Mouse (Mus musculus) myocyte (in vitro differentiated cells): ENCODE measurements around the gene Capn11. TPM values are rescaled to one million over a fixed set of nuclear protein-coding genes. Genes with fewer than 3 reads are reported as not detected.

ENCODE experiments used
- H3K27me3 ChIP-seq: one replicate; pipeline ENCODE4 v1.6.1; 2011; ENCODE audit not compliant: control insufficient read depth, insufficient read depth, insufficient read length
- H3K36me3 ChIP-seq: one replicate; pipeline ENCODE4 v1.6.1; 2011; ENCODE audit not compliant: control insufficient read depth, insufficient read depth
- H3K4me2 ChIP-seq: one replicate; pipeline ENCODE4 v1.6.1; 2011; ENCODE audit warnings: low read depth, control low read depth
- H3K4me3 ChIP-seq: one replicate; pipeline ENCODE4 v1.5.1; 2011; ENCODE audit warnings: mild to moderate bottlenecking, control low read depth, moderate library complexity
- H3K79me2 ChIP-seq: one replicate; pipeline ENCODE4 v1.6.1; 2011; ENCODE audit not compliant: control insufficient read depth, insufficient read depth
- H3ac ChIP-seq: one replicate; pipeline ENCODE4 v1.6.1; 2011; ENCODE audit not compliant: control insufficient read depth, insufficient read length
- CEBPB ChIP-seq: IDR thresholded peaks from 2 replicates; pipeline ENCODE4 v1.6.1; 2011; ENCODE audit warnings: mild to moderate bottlenecking, moderate library complexity; ENCODE audit not compliant: poor library complexity, insufficient read depth, severe bottlenecking
- E2F4 ChIP-seq: IDR thresholded peaks from one replicate; pipeline ENCODE4 v1.6.1; 2011; ENCODE audit warnings: mild to moderate bottlenecking, control low read depth, moderate library complexity; ENCODE audit not compliant: insufficient read depth
- MAX ChIP-seq: IDR thresholded peaks from one replicate; pipeline ENCODE4 v1.6.1; 2011; ENCODE audit warnings: low read depth, mild to moderate bottlenecking, control low read depth
- MYOD1 ChIP-seq, 3 experiments: IDR thresholded peaks; one replicate each; pipeline ENCODE4 v1.6.1; 2011; ENCODE audit warnings: control low read depth in 2 of 3, low read depth in 2 of 3, mild to moderate bottlenecking in 2 of 3, moderate library complexity in 1 of 3; ENCODE audit not compliant: insufficient read length in 2 of 3, control insufficient read depth in 1 of 3
- MYOG ChIP-seq, 3 experiments: IDR thresholded peaks; one replicate each; pipeline ENCODE4 v1.6.1; 2011; ENCODE audit warnings: control low read depth in 2 of 3, low read depth in 2 of 3, mild to moderate bottlenecking in 2 of 3; ENCODE audit not compliant: insufficient read length in 2 of 3, control insufficient read depth in 1 of 3, insufficient read depth in 1 of 3
- POLR2A ChIP-seq: IDR thresholded peaks from one replicate; pipeline ENCODE4 v1.6.1; 2011; ENCODE audit warnings: low read depth, mild to moderate bottlenecking, control low read depth, moderate library complexity; ENCODE audit not compliant: insufficient read length
- POLR2AphosphoS2 ChIP-seq: IDR thresholded peaks from one replicate; pipeline ENCODE4 v1.6.1; 2011; ENCODE audit warnings: low read depth, control low read depth; ENCODE audit not compliant: insufficient read length
- REST ChIP-seq: IDR thresholded peaks from one replicate; pipeline ENCODE4 v1.6.1; 2011; ENCODE audit warnings: mild to moderate bottlenecking, control low read depth, moderate library complexity; ENCODE audit not compliant: insufficient read depth, insufficient read length
- SRF ChIP-seq: IDR thresholded peaks from one replicate; pipeline ENCODE4 v1.6.1; 2011; ENCODE audit warnings: low read depth; ENCODE audit not compliant: control insufficient read depth, insufficient read length
- TCF12 ChIP-seq: IDR thresholded peaks from one replicate; pipeline ENCODE4 v1.6.1; 2011; ENCODE audit warnings: mild to moderate bottlenecking, control low read depth; ENCODE audit not compliant: poor library complexity, insufficient read depth, severe bottlenecking
- TCF3 ChIP-seq: IDR thresholded peaks from one replicate; pipeline ENCODE4 v1.6.1; 2011; ENCODE audit warnings: low read depth, control low read depth; ENCODE audit not compliant: insufficient read length
- USF1 ChIP-seq: IDR thresholded peaks from one replicate; pipeline ENCODE4 v1.6.1; 2011; ENCODE audit warnings: low read depth, mild to moderate bottlenecking, control low read depth, moderate library complexity
- polyA plus RNA-seq: library from polyadenylated mRNA; unstranded; fragments of >200 nt; fragmentation: generic; extraction: Trizol; gene quantifications from one replicate; pipeline ENCODE4 v1.2.1, GENCODE M21; 2012; ENCODE audit warnings: missing spikeins

Capn11 gene
- polyA plus RNA-seq, 1 experiment, result 0.38 TPM

DNA sequence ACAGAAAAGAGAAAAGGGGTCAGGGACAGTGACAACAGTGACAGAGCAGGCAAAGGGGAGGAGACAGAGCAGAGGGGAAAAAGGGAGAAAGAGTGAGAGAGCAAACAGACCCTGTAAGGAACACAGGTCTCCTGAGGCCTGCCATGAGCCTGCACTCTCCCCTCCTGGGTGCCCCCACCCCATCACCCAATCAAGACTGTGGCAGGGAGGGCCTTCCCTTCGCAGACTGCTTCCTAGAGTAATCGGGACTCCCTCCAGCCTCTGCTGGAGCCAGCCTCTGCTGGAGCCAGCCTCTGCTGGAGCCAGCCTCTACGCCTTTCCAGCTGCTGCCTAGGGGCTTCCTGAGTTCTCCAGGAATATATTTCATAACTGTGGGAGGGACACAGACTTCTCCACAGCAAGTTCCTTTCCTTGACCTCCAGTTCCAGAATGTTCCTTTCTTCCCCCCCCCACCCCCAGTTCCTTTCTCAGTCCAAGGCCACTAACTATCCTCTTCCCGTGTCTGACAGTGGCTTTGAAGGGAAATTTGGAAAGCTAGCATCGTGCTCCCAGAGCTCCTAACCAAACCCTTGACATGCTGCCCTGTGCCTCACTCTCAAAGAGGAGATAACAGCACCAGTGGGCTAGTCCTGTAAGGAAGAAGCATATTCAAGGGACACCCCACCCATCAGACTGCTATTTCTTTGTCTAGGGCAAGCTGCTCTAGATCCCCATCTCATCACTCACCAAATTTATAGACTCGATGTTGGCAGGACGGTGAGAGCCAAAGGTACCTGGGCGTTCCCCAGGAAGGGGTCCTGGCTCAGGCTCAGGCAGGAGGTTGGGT lies 66.3 kb downstream of the Capn11 start:
- H3K4me3 ChIP-seq, result peak overlapping the region; percentile 80
- peak overlapping the region; percentile 88 for H3K4me2 ChIP-seq
- no peaks in the 10 kb centered on the region for H3K27me3 ChIP-seq
- peaks cover 58% of the 10 kb centered on the region for H3K79me2 ChIP-seq
- no peak for TF ChIP-seq POLR2AphosphoS2
- TF ChIP-seq MYOG (IDR thresholded peaks at IDR 0.05; ENCODE audit: control insufficient read depth in 1 of 3, insufficient read depth in 1 of 3, insufficient read length in 2 of 3, low read depth in 2 of 3), result no peak
- TF ChIP-seq USF1, result no peak
- no peak for TF ChIP-seq TCF3
- peaks cover 31% of the 10 kb centered on the region for H3K36me3 ChIP-seq
- H3ac ChIP-seq, result peak overlapping the region; percentile 3

DNA sequence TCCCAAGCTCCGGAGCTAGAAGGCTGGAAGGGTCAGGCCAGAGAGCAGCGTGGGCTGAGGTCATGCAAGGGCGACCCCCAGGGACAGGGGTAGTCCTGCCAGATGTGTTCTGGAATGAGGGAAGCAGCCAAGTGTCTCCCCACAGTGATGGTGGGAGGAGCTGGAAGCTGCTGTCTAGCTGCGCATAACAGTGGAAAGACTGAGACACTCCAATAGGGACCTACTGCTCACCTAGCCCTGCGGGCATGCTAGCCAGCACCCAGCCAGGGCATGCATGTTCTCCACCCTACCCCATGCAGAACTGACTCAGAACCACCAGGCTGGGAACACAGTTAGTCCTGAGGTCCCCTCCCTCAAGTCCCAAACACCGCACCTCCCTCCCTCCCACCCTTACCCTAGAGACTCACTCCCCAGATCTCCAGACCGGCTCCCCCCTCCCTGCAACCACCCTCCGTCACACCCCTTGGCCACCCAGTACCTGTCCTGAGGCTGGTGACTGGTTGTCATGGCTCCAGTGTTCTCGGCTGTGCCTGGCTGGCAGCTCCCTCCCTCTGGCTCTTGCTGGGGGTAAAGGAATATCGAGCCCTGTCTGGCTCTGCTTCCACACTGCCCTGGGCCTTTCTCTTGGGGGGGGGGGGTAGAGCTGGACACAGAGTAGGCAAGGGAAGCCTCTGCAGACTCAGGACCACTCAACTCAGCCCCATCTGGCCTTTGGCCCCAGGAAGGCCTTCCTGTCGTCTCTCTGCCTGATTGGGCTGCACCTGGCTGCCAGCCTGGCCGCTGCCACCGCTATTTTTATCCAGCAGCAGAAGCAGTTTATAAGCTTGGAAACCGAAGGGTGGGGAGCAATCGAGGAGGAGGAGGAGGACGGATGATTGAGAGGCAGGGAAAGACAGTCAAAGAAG lies 67.2 kb downstream of the Capn11 start:
- H3K27me3 ChIP-seq, result no peaks in the 10 kb centered on the region
- peaks cover 37% of the 10 kb centered on the region for H3K36me3 ChIP-seq
- peaks cover 58% of the 10 kb centered on the region for H3K79me2 ChIP-seq
- H3K4me3 ChIP-seq, result peak overlapping the region; percentile 80
- peak in 1 of 3 experiments; percentile 34 for TF ChIP-seq MYOD1 (IDR thresholded peaks at IDR 0.05; ENCODE audit: control insufficient read depth in 1 of 3, insufficient read length in 2 of 3, low read depth in 2 of 3)
- TF ChIP-seq POLR2AphosphoS2, result peak; percentile 61
- TF ChIP-seq REST, result no peak
- no peak for TF ChIP-seq MYOG (IDR thresholded peaks at IDR 0.05; ENCODE audit: control insufficient read depth in 1 of 3, insufficient read depth in 1 of 3, insufficient read length in 2 of 3, low read depth in 2 of 3)
- TF ChIP-seq TCF3, result no peak
- TF ChIP-seq E2F4, result no peak
- TF ChIP-seq CEBPB, result no peak
- TF ChIP-seq MAX, result no peak
- no peak for TF ChIP-seq USF1
- peak; percentile 38 for TF ChIP-seq POLR2A
- no peak for TF ChIP-seq TCF12
- TF ChIP-seq SRF, result no peak
- peak overlapping the region; percentile 3 for H3ac ChIP-seq
- H3K4me2 ChIP-seq, result peak overlapping the region; percentile 88

DNA sequence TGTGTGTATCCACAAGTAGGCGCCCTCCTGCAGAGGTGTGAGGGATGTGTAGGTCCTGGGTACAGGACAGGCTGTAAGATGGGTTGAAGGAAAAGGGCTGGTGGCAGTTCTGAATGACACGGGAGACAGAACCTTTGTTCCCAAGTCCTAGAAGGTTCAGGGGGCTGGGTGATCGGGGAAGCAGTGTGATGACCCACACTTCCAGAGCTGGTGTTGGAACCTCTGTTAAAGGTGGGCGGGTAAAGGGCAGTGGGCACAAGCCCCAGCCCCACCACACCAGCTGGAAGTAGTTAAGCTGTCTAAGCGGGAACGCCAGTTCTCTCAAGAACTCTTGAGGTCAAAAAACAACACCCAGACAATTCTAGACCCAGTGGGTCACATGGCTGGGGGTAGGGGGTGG lies 68.7 kb downstream of the Capn11 start:
- H3K79me2 ChIP-seq, result peaks cover 58% of the 10 kb centered on the region
- H3K36me3 ChIP-seq, result peaks cover 51% of the 10 kb centered on the region
- H3K4me2 ChIP-seq, result peak overlapping the region; percentile 88
- peak overlapping the region; percentile 80 for H3K4me3 ChIP-seq
- no peaks in the 10 kb centered on the region for H3K27me3 ChIP-seq
- TF ChIP-seq CEBPB (no peak), SRF (no peak), TCF12 (no peak)
- no peak overlapping the region for H3ac ChIP-seq

DNA sequence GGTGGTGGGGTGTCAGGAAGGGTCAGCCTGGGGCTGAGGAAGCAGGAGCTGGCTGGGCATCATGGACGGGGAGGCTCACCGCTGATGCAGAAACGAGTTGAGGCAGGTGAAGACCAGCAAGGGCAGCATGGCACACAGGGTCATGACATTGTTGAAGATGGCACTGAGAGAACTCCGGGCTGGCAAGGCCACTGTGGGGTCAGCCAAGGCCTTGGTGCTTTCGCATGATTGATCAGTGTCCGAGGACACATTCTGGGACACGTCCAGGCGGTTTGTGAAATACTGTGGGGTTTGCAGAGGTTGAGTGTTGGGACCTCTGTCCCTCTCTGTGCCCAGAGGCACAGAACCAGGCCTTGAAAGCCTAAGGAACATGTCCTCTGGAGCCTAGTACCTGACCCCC lies 69.3 kb downstream of the Capn11 start:
- Histone ChIP-seq H3K4me3 (peak overlapping the region; percentile 80), H3ac (no peak overlapping the region), H3K4me2 (no peak overlapping the region), H3K36me3 (peaks cover 57% of the 10 kb centered on the region), H3K79me2 (peaks cover 54% of the 10 kb centered on the region), H3K27me3 (no peaks in the 10 kb centered on the region)
- TF ChIP-seq POLR2AphosphoS2 (peak; percentile 76), E2F4 (no peak), POLR2A (peak; percentile 44)

DNA sequence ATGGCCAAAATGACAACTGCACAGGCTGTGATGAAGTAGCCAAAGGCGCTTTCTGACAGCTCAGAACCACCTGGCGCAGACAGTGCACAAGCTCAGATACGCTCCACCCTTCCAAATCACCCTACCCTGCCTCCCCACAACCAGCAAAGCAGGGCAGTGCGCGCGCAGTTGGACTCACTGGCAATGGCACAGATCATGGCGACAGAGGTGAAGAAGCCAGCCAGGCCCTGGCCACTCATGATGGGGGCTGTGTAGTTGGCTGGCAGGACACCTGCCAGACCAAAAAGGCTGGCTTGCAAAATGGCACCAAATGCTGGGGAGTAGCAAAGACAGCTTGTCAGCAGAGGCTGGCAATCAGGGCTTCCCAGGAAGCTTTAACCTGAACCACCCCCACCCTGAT lies 69.9 kb downstream of the Capn11 start:
- H3ac ChIP-seq, result no peak overlapping the region
- peak overlapping the region; percentile 80 for H3K4me3 ChIP-seq
- no peak for TF ChIP-seq MYOG (IDR thresholded peaks at IDR 0.05; ENCODE audit: control insufficient read depth in 1 of 3, insufficient read depth in 1 of 3, insufficient read length in 2 of 3, low read depth in 2 of 3)
- no peak for TF ChIP-seq MYOD1 (IDR thresholded peaks at IDR 0.05; ENCODE audit: control insufficient read depth in 1 of 3, insufficient read length in 2 of 3, low read depth in 2 of 3)
- no peak for TF ChIP-seq SRF
- peak; percentile 27 for TF ChIP-seq POLR2A
- TF ChIP-seq REST, result no peak
- peak; percentile 30 for TF ChIP-seq POLR2AphosphoS2
- no peak for TF ChIP-seq TCF3
- TF ChIP-seq CEBPB, result no peak
- H3K4me2 ChIP-seq, result no peak overlapping the region
- no peaks in the 10 kb centered on the region for H3K27me3 ChIP-seq
- H3K79me2 ChIP-seq, result peaks cover 48% of the 10 kb centered on the region
- peaks cover 59% of the 10 kb centered on the region for H3K36me3 ChIP-seq
